Mouse (Mus musculus): Measurements from ENCODE around the gene Letmd1.
"Not testable (repeated sequence)": the region's sequence is repeated elsewhere in the genome, so short reads cannot be mapped to it uniquely, and the experiment has no call there.

Letmd1 gene

GRCm38 (mm10) chr15:100451245-100451644, 17.6 kb upstream of the Letmd1 start:
- DNase-seq (ENCODE audit: low read depth) = no peak

GRCm38 (mm10) chr15:100452486-100452885, 16.3 kb upstream of the Letmd1 start:
- DNase-seq (ENCODE audit: low read depth) = no peak

- no peak for DNase-seq (ENCODE audit: low read depth)
Observed at GRCm38 (mm10) chr15:100456356-100456991, 12.3 kb upstream of the Letmd1 start.

GRCm38 (mm10) chr15:100457340-100457739, 11.5 kb upstream of the Letmd1 start:
- DNase-seq (ENCODE audit: low read depth) = peak; percentile 82

GRCm38 (mm10) chr15:100458055-100458454, 10.8 kb upstream of the Letmd1 start:
- DNase-seq (ENCODE audit: low read depth) = peak; percentile 89

- no peak for DNase-seq (ENCODE audit: low read depth)
Observed at GRCm38 (mm10) chr15:100460942-100461341, 7.9 kb upstream of the Letmd1 start.

GRCm38 (mm10) chr15:100461646-100462045, 7.2 kb upstream of the Letmd1 start:
- no peak for DNase-seq (ENCODE audit: low read depth)

- DNase-seq (ENCODE audit: low read depth) = no peak
Observed at GRCm38 (mm10) chr15:100462086-100462485, 6.7 kb upstream of the Letmd1 start.

- no peak for DNase-seq (ENCODE audit: low read depth)
Observed at GRCm38 (mm10) chr15:100463712-100464111, 5.1 kb upstream of the Letmd1 start.

- no peak for DNase-seq (ENCODE audit: low read depth)
Observed at GRCm38 (mm10) chr15:100465432-100465831, 3.4 kb upstream of the Letmd1 start.

GRCm38 (mm10) chr15:100467738-100468137, 1.1 kb upstream of the Letmd1 start:
- DNase-seq (ENCODE audit: low read depth) = no peak

- DNase-seq (ENCODE audit: low read depth) = no peak
Observed at GRCm38 (mm10) chr15:100469189-100469545, 344 bp downstream of the Letmd1 start.

GRCm38 (mm10) chr15:100470037-100470436, 1.2 kb downstream of the Letmd1 start:
- no peak for DNase-seq (ENCODE audit: low read depth)

GRCm38 (mm10) chr15:100473926-100474503, 5.2 kb downstream of the Letmd1 start:
- DNase-seq (ENCODE audit: low read depth) = no peak

GRCm38 (mm10) chr15:100478351-100478750, 9.5 kb downstream of the Letmd1 start:
- DNase-seq (ENCODE audit: low read depth) = no peak

GRCm38 (mm10) chr15:100478925-100479324, 10.1 kb downstream of the Letmd1 start:
- no peak for DNase-seq (ENCODE audit: low read depth)

- no peak for DNase-seq (ENCODE audit: low read depth)
Observed at GRCm38 (mm10) chr15:100485576-100485975, 16.8 kb downstream of the Letmd1 start.

GRCm38 (mm10) chr15:100486450-100486849, 17.6 kb downstream of the Letmd1 start:
- DNase-seq (ENCODE audit: low read depth) = no peak

GRCm38 (mm10) chr15:100487050-100487449, 18.2 kb downstream of the Letmd1 start:
- no peak for DNase-seq (ENCODE audit: low read depth)

GRCm38 (mm10) chr15:100488297-100488696, 19.5 kb downstream of the Letmd1 start:
- not testable (repeated sequence) for DNase-seq (ENCODE audit: low read depth)

- no peak for DNase-seq (ENCODE audit: low read depth)
Observed at GRCm38 (mm10) chr15:100489263-100489662, 20.4 kb downstream of the Letmd1 start.

- DNase-seq (ENCODE audit: low read depth) = no peak
Observed at GRCm38 (mm10) chr15:100491966-100492365, 23.1 kb downstream of the Letmd1 start.

- DNase-seq (ENCODE audit: low read depth) = no peak
Observed at GRCm38 (mm10) chr15:100494647-100495046, 25.8 kb downstream of the Letmd1 start.

GRCm38 (mm10) chr15:100495102-100495501, 26.3 kb downstream of the Letmd1 start, which contains the start of gene Csrnp2:
Gene Csrnp2, minus strand, starts transcription at chr15:100495488.
- DNase-seq (ENCODE audit: low read depth) = peak; percentile 77

All from c-Kit-positive CD71-negative TER-119-negative erythroid progenitor cells, embryonic 14.5 days (primary cell).